Mouse (Mus musculus) natural killer cell, adult 2 months (primary cell): ENCODE measurements around the gene Gnl3l.
A peak's percentile ranks its signal among the peaks of the same experiment; 100 is the strongest.

ENCODE experiments used
- DNase-seq, 2 experiments: peaks; one replicate each; pipeline ENCODE4 v3.0.0; 2022; ENCODE audit warnings: low spot score in 2 of 2

The Gnl3l gene

GRCm38 (mm10) chrX:151016938-151017877, at the start of gene Gnl3l:
TSS of gene Gnl3l (minus strand) at chrX:151017322.
- DNase-seq = peak; percentile 87 to 90

- DNase-seq = no peak
Measured at GRCm38 (mm10) chrX:151066071-151066666, 49.0 kb upstream of the Gnl3l start.

- no peak for DNase-seq
Measured at GRCm38 (mm10) chrX:151061615-151062299, 44.6 kb upstream of the Gnl3l start.

GRCm38 (mm10) chrX:151059346-151059745, 42.2 kb upstream of the Gnl3l start:
- no peak for DNase-seq

GRCm38 (mm10) chrX:151055559-151055958, 38.4 kb upstream of the Gnl3l start:
- DNase-seq = no peak

- DNase-seq = no peak
Measured at GRCm38 (mm10) chrX:151054489-151054888, 37.4 kb upstream of the Gnl3l start.

- no peak for DNase-seq
Measured at GRCm38 (mm10) chrX:151050337-151050736, 33.2 kb upstream of the Gnl3l start.

GRCm38 (mm10) chrX:151049661-151050215, 32.6 kb upstream of the Gnl3l start:
- DNase-seq = no peak

GRCm38 (mm10) chrX:151047431-151048058, 30.4 kb upstream of the Gnl3l start:
- DNase-seq = no peak

- DNase-seq = peak; percentile 21 to 32
Measured at GRCm38 (mm10) chrX:151046777-151047430, 29.8 kb upstream of the Gnl3l start.

- no peak for DNase-seq
Measured at GRCm38 (mm10) chrX:151046321-151046720, 29.2 kb upstream of the Gnl3l start.

- no peak for DNase-seq
Measured at GRCm38 (mm10) chrX:151045850-151046249, 28.7 kb upstream of the Gnl3l start, which contains the start of gene Fgd1. TSS of gene Fgd1 (plus strand) at chrX:151046150.

GRCm38 (mm10) chrX:151041223-151041622, 24.1 kb upstream of the Gnl3l start:
- no peak for DNase-seq

GRCm38 (mm10) chrX:151031400-151031799, 14.3 kb upstream of the Gnl3l start:
- no peak for DNase-seq

- no peak for DNase-seq
Measured at GRCm38 (mm10) chrX:151018798-151019197, 1.7 kb upstream of the Gnl3l start.

- no peak for DNase-seq
Measured at GRCm38 (mm10) chrX:151017897-151018296, 775 bp upstream of the Gnl3l start.

- DNase-seq = no peak
Measured at GRCm38 (mm10) chrX:150996775-150997174, 20.3 kb downstream of the Gnl3l start.

GRCm38 (mm10) chrX:150981621-150982020, 35.5 kb downstream of the Gnl3l start:
- DNase-seq = no peak

- DNase-seq = no peak
Measured at GRCm38 (mm10) chrX:150975424-150975823, 41.7 kb downstream of the Gnl3l start.

GRCm38 (mm10) chrX:150963027-150963426, 54.1 kb downstream of the Gnl3l start:
- DNase-seq = no peak

GRCm38 (mm10) chrX:150960702-150961101, 56.4 kb downstream of the Gnl3l start:
- no peak for DNase-seq
